Mouse (Mus musculus) urinary bladder, postnatal 25 days (tissue): Measurements from ENCODE around the gene Pip5kl1.

Source experiments
- DNase-seq: peaks from one replicate; pipeline ENCODE4 v3.0.0; 2022; ENCODE audit warnings: low spot score

Gene Pip5kl1

DNA sequence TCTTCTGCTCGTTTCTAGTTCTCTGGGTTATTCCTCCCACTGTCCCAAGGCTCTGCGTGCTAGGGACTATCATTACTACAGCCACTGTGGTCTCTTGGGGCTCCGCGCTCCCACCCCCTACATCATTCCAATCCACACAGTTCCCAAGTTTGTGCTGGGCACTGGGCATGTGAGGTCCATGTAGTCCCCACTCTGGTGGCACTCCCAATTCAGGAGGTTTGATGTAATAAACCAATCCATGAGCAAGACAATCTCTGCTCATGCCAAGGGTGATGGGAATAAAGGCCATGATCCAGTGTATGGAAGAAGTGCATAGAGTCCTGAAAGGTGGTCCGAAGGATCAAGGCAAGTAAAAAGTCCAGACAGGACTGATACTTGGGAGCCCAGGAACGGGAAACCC is at the start of gene Pip5kl1:
TSS of gene Pip5kl1 (plus strand) at position 301 of the 400 bp plus-strand sequence.
- no peak for DNase-seq

DNA sequence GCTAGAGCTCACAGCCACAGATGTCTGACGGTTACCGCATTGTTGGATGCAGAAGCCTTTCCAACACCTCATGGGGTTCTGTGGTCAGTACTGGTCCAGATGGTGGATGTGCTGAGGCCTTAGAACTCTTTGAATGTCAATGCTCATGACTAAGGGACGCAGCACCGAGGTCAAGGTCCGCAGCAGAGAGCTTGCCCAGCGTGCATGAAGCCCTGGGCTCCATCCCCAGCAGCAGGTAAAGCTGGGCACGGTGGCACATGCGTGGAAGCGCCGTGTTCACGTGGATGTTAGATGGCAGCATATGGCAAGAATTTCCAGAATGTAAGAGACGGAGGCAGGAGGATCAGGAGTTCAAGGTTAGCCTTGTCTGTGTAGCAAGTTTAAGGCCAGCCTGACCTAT is 48.8 kb upstream of the Pip5kl1 start:
- DNase-seq = no peak

DNA sequence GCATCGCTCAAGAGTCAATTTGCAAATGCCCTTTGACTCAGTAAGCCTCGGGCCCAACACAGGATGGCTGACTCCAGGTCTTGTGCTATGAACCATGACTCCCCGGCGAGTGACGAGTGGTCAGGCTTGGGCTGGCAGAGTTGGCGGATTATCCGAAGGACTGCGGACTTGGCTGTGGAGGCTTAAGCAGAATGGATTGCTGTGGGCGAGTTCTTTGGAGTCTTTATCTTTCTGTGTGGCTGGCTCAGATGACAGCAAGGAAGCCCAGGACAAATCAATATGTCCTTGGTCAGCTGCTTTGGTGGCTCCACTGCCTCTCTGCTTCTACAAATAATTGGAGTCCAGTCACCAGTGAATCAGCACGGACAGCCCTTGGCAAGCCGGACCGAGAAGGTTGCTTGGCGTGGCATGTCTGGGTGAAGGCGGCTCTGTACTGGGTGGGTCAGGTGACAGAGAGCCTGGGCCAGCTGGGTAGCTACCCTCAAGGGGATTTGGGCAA is 47.1 kb upstream of the Pip5kl1 start:
- DNase-seq = no peak

DNA sequence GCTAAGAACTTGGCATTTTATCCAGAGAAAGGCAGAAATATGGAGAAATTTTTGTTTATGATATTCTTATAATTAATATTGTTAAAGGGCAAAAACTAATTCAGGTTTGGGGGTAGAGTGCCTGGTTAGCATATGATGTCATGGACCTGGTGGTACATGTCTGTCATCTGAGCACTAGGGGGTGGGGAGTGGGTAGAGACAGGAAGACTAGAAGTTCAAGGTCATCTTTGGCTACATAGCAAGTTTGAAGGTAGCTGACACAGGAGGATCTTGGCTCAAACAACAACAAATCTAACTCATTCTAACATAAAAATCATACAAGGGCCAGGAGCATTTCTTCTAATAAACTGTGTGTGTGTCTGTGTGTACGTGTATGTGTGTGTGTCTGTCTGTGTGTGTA is 46.3 kb upstream of the Pip5kl1 start:
- DNase-seq = no peak

DNA sequence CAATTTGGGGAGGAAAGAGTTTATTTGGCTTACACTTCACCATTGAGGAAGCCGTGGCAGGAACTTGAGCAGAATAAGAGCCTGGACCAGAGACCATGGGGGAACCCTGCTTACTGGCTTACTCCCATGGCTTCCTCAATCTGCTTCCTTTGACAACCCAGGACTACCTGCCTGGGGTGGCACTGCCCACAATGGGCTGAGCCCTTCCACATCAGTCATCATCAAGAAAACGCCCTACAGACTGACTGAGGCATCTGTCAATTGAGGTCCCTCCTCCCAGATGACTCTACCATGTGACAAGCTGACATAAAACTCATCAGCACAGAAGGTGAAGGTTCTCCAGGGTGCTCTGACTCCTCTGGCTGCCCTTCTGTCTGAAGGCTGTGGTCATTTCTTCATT is 44.1 kb upstream of the Pip5kl1 start:
- DNase-seq = no peak

DNA sequence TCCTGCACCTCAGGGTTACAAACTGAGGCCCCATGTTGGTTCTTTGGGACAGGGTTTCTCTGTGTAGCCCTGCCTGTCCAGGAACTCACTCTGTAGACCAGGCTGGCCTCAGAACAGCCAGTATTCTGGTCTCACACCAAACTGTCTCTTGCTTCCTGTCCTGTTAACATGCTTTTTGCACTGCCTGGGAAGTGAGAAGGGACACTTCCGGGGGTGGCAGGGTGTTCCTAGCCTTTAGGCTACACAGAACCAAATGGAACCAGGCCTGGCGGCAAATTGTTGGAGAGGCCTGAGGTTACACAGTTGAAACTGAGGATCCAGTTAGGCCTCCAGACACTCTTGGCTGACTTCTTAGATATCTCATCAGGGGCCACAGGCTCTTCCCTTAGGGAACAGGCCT is 41.4 kb upstream of the Pip5kl1 start:
- DNase-seq = no peak

DNA sequence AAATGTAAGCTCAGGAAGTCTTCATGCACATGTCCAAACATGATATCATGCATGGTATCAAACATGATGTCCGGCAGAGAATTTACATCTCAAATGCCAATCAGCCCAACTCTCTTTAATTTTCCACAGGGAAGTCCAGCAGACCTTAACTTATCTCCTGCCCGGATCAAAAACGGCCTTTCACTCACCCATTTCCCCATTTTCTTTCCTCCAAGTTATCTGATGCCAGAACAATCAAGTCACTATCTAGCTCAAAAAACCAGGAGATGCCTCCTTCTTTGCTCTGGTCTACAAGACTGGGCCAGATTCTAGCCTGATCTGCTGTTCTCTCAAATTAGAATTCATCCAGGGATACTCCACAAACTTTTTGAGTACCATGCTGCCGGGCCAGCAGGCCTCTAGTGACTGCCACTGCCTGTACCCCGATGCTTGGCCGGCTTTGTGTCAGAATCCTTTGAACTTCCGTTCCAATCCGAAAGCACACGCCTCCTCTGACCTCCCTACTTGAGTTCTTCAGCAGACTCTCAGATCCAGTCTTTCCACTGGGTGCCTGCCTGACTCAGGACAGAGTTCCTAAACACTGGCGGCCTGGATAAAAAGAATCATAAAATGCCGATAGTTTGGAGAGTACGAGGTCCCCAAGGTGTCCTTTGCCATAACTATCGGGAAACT is 40.4 kb upstream of the Pip5kl1 start:
- peak; percentile 38 for DNase-seq

DNA sequence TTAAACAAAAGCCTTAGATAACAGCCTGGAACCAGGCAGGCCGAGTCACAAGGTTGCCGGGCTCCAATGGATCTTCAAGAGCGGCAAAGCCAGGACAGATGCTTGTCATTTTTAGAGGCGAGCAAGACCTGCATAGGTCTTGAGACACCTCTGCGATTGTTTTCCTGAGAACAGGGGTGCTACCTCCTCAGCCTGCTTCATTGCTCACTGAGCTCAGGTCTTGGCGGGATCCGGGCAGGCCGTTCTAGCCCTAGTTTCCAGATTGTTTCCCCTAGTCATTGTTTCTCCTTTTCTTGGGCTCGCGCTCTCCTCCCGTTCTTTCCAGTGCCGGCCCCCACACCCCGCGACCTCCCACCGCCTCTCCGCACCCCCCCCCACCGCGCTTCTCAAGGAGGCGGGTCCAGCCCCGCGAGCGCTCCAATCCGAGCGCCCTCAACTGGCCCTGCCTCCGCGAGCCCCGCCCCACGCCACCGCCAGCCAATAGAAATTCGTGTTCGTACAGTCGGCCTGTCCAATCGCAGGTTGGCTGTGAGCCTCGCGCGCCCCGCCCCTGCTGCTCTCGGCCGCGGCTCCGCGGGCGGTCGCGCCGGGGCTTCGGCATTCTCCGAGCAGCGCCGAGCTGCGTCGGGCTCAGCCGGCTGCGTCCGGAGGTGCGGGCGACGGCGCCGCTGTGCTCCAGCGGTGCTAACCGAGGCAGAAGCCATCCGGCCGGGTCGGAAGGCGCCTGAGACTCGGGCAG is 39.7 kb upstream of the Pip5kl1 start, which contains the start of gene Fam102a:
TSS of gene Fam102a (plus strand) at position 600 of the 739 bp plus-strand sequence.
- DNase-seq = peak; percentile 97

DNA sequence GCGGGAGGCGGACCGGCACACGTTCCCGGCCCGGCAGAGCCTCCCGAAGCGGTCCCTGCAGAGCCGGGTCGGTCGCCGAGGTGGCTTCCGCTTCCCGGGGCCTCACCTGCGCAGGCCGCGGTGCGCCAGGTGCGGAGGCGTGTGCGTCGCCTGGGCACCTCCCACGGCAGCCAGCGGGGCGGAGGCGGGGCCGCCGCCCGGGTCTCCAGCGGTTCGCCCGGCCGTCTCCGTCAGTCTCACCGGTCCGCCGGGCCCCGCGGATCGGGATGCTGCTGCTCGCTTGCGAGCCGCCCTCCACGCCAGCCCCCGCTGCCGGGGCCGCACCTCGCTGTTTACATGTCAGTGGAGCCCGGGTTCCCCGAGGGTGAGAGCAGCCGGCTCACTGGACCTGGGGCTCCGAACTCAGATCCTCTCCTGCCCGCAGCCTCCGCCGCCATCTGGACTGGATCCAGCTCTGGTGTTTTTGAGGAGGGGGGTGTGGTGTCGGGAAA is 39.1 kb upstream of the Pip5kl1 start:
- peak; percentile 65 for DNase-seq

DNA sequence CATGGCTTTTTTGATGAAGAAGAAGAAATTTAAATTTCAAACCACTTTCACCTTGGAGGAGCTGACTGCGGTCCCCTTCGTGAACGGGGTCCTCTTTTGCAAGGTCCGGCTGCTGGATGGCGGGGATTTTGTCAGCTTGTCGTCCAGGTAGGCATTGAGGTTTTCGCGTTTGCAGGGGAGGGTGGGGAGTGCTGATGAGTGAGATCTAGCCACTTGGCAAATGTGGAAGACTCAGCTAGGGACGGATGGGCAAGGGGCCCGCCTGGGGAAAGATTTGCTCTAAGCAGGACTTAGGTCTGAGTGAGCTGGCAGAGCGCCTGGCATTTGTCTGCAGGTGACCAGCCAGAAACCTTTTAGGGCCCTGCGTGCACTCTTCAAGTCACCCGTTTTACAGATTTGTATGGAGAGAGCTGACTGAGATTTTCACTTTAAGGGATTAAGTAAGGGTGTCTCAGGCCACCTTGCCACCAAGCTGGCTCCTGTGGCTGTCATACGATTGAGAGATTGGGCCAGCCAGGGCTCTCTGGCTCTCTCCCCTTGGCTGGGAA is 38.4 kb upstream of the Pip5kl1 start:
- DNase-seq = no peak

DNA sequence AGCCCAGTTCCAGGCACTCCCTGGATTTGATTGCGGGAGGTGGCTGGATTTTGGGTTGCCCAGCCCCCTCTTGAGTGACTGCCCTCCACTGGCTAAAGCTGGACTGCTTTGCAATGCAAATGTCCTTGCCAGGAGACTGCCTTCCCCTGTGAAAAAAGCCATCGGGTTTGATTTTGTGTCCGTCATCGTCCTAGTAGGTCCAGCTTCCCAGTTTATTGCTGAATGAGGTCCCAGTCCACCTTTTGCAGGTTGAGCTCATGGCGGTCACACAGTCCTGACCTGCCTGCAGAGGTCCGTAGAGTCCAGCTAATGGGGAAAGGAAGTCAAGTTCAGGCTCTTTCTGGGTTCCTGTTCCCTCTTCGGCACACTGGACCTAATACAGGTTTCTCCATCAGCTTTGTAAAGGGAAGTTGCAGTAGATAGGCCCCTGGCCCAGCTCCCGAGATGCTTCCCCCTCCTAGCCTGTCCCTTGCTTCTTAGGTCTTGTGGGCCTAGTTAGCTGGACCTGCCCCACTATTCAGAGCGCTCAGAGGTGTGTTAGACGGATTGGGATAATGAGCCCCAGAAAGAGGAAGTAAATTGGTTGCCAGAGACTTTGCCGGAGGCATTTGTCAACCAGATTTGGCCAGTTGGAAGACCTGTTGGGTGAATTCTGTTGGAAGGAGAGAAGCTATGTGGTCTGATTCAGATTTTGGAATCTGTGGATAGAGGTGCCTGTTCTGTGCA is 37.8 kb upstream of the Pip5kl1 start:
- DNase-seq = peak; percentile 31

DNA sequence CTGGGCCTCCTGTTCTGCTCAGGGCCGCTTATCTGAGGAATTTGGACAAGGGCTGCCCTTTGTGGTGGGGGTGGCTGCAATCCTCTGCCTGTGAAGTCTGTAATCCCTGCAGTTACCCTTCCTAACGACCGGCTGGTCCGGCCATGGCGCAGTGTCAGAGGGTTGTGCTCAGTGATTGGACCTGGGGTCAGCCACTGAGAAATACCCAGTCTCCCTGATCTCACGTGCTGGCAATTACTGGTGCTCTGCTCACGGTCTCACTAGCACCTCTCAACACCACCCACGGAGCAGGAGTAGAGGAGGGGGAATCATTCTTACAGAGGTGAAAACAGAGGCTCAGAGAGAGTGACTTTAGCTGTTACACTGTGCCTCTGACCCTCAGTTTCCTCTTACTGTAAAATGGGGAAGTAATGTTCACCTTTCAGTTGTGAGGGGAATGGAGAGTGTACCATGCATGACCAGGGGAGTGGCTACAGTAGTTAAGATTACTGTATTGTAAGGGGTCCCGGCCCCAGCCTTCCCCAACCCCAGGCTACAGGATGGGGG is 37.2 kb upstream of the Pip5kl1 start:
- DNase-seq = no peak

DNA sequence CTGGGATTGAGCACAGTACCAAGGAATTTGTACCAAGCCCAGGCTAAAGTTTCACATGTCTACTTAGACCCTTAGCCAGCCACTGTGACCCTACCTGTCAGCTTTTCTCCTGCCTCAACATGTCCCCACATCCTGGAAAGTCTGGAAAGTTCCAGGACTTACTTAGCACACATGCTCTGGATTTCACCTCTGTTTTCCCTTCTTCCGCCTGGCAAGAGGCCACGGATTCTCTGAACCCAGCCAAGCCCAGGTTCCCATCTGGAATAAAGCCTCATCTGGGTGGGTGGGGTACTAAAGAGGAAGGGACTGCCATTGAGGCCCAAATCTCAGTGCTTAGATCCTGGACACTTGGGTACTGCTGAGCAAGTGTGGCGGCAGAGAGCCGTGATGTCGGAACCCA is 36.7 kb upstream of the Pip5kl1 start:
- DNase-seq = no peak

DNA sequence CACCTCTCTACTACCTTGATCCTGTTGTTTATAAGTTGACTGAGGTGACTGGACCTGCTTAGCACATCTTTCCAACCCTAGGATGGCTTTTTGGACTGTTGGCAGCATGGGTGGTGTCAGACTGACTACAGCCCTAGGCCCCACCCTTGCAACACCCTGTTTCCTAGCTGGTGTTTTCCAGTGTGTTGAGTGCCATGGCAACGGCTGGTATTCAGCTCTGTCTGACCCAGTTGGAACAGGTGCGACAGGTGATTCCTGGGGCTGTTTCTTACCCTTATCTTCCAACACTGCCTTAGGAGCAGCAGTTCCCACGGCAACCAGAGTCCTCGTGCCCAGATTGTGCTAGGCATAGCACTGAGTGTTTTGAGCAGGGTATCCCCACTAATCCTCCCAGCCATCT is 36.1 kb upstream of the Pip5kl1 start:
- no peak for DNase-seq

DNA sequence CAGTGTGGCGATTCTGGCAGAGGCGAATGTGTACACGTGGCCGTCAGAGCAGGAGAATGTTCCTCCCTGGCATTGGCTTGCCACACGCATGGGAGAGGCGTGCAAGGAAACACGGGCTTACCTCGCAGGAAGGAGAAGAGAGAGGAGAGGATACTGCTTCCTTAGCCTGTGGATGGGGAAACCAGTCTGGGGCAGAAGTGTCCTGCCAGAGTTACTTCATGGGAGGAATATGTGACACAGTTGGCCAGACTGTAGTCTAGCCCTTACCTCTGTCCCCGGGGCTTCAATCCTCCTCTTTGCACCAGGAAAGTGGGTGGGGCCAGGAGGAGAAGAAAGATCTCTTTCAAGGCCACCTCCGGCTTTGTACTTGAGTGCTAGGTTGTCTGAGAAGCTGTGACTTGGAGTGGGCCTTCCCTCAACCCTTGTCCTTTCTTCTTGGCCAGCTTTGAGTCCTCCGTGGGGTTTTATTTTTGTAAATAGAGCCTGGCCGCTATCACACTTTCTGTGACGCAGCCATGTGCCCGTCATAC is 35.1 kb upstream of the Pip5kl1 start:
- no peak for DNase-seq

DNA sequence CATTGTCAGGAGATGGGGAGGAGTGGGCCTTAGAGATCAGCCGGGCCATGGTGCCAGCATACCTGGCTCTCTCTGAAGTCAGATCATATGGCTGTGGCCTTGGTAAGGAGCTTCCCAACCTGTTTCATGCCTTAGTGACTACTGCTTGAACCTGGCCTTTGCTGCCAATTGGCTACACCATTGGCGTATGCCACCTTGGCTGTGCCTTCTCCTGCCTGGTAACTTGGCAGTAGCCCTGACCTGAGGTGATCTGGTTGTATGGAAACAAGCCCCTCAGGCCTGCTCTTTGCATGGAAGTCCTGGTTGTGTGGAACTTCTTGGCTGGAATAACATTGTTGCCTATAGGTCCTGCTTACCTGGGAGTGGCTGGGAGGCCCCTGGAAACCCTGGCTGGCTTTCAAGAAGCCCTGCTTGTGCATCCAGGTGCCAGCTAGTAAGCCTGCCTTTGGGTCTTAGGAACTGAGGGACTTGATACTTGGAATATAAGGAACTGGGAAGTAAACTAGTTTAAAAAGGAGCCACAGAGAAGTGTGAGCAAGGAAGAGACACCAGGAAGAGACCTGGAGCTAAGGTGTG is 33.2 kb upstream of the Pip5kl1 start:
- DNase-seq = no peak

DNA sequence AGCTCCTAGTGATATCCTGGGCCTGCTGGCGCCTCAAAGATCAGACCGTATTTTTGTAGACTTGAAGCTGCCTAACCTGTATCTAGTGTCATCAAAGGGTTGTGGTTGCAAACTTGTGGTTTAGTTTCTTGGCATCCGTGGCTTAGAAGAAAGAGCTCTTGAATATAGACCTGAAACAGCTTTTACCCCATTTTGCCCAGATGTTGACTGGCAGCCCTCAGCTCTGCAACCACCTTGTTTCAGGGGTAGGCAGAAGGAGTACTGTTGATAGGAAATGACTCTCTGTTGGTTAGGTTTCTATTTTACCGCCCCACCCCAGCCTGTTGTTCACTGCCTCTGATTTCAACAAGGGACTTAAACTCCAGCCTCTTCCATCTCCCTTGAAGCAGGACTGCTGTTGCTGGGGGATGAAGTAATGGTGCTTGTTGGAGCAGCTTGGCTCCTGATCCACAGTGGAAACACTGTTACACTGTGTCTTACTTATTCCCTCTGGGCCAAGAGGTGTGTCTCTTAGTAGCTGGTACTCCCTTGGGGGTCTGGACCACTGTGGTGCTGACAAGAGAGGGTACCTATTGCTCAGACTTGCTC is 32.5 kb upstream of the Pip5kl1 start:
- DNase-seq = no peak

DNA sequence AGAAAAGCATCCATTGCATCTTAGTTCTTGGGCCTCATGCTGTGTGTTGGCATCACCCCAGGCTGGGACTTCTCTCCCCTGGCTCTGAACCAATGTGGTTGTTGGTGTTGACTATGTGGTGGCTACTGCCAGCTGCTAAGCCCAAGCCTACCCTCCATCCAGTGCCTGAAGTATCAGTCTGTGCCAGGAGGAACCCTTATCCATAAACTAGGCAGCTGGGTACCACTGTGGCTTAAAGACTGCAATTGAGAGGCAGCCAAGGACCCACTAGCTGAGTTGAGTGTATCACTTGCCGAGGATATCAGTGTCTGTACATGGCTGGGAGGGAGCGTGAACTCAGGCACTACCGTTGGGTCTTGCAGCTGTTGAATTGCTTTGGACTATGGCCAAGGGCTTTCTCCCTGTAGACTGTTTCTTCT is 31.6 kb upstream of the Pip5kl1 start:
- no peak for DNase-seq

DNA sequence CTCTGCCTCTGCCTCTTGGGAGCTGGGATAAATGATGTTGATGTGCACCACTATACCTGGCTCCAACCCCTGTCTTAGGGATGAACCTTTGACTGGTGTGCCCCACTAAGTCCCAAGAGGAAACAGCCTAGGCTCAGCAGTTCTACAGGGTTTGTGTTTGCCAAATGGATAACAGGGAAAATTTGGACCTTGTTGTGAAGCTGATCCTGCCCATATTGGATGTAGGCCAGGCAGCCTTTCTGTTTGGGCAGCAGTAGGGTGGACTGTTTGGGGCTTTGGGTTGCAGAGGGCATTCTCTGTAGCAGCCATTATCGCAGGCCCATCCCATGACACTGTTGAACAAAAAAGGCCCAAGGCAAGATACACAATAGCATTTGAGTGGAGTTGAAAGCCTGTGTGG is 27.6 kb upstream of the Pip5kl1 start:
- DNase-seq = no peak

DNA sequence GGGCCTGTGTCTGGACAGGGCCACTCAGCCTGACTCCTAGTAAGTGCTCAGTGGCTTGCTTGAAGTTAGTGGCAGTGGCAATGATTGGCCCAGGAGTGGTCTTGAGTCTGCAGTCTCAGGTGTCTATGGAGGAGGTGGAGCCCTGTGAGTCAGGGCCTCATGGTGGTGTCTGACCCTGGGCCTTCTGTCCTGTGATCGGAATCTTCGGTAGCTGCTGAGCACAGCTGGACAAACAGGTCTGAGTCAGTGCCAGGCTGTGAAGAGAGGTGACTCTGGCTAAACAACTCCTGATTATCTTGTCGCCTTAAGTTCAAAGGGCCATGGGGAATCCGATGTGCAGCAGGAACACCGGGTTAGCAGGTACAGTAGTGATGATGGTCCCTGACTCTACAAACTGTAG is 27.2 kb upstream of the Pip5kl1 start:
- DNase-seq = no peak
